Mouse (Mus musculus): ENCODE data around the gene Sema7a. TPM values are rescaled to one million over a fixed set of nuclear protein-coding genes. Genes with fewer than 3 reads are reported as not detected.
A peak's percentile ranks its signal among the peaks of the same experiment; 100 is the strongest.

The Sema7a gene
- polyA plus RNA-seq (2016; fragmentation: Nextera tagmentation; extraction: Ambion mirVana): 0.71 and 1.6 TPM in 2 replicates

GRCm38 (mm10) chr9:57939431-57940348, at the start of gene Sema7a:
TSS of gene Sema7a (plus strand) at chr9:57940112.
- peaks cover 36% of the 10 kb centered on the region for H3K4me1 ChIP-seq (replicated peaks)
- H3K36me3 ChIP-seq: no peaks in the 10 kb centered on the region
- H3K27ac ChIP-seq: peak within 1 kb of the TSS; percentile 89
- no peaks in the 10 kb centered on the region for H3K9me3 ChIP-seq
- peak within 1 kb of the TSS; percentile 83 for H3K4me3 ChIP-seq
- H3K27me3 ChIP-seq (ENCODE audit: insufficient read depth, poor library complexity, severe bottlenecking): peaks cover 83% of the 10 kb centered on the region
- peak; percentile 84 for DNase-seq (ENCODE audit: low spot score)
- WGBS: 1% methylated on average over 60 of the region's 60 CpGs

DNA sequence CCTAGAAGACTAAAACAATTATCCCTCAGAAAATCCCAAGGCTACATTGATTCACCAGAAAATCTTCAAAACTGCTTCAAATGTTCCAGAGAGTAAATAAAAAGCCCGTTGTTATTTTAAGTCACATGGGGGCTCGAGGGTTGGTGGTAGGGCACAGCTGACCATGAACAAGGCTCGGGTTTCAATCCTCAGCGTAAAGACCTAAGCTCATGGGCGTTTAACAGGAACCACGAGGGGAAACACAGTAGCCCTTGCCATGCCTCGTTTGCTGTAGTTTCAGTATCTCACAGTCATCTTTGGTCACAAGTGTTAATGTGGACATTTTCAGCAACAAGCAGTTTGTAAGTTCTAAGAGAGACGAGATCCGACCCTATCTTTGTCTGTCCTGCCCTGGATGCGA, 39.4 kb upstream of the Sema7a start:
- WGBS: 53% methylated on average over 10 of the region's 10 CpGs
- DNase-seq (ENCODE audit: low spot score): no peak
- Histone ChIP-seq H3K9me3 (no peaks in the 10 kb centered on the region), H3K4me1 (replicated peaks) (peaks cover 25% of the 10 kb centered on the region), H3K4me3 (no peak overlapping the region), H3K27ac (peak overlapping the region; percentile 64; the same call in 1 of the 2 replicates), H3K36me3 (no peaks in the 10 kb centered on the region), H3K27me3 (ENCODE audit: insufficient read depth, poor library complexity, severe bottlenecking) (no peaks in the 10 kb centered on the region)

DNA sequence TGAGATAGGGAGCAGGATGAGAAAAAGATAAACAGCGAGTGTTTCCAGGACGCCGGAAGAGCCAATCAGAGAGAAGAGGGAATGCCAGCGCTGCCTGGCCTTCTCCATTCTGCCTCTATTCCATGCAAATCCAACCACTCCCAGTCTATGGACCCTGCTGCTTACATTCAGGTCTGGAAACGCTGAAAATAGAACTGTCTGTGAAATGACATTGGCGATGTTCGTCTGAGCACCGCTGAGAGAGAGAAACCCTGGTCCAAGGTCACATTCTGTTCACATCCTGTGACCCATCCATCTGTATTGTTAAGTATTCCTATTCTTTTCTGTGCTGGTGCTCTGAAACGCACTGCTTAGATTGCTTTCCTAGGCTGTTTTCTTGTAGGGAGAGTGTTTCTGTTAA, 38.7 kb upstream of the Sema7a start:
- no peaks in the 10 kb centered on the region for H3K9me3 ChIP-seq
- H3K36me3 ChIP-seq: no peaks in the 10 kb centered on the region
- 22% methylated on average over 9 of the region's 9 CpGs for WGBS
- peaks cover 25% of the 10 kb centered on the region for H3K4me1 ChIP-seq (replicated peaks)
- H3K27me3 ChIP-seq (ENCODE audit: insufficient read depth, poor library complexity, severe bottlenecking): no peaks in the 10 kb centered on the region
- peak overlapping the region; percentile 64 for H3K27ac ChIP-seq
- peak; percentile 15 for DNase-seq (ENCODE audit: low spot score)
- peak overlapping the region; percentile 3; the same call in 1 of the 2 replicates for H3K4me3 ChIP-seq

DNA sequence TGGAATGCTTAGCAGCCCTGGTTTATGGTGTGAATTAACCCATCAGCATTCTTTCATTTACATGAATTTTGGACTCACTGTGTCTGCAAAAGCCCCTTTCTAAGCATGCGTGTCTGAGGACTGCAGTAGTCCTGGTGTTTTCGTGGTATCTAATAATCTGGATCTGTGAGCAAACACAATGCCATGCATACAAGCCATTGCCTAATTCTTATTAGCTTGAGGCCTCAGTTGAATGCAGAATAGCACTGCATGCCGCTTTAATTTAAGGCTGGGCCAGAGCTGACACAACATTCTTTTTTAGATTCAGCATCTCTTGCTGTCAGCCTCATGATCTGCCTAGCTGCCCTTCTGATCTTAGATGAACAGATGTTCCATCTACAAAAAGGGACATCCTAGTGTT, 38.3 kb upstream of the Sema7a start:
- peak; percentile 5 for DNase-seq (ENCODE audit: low spot score)
- H3K27ac ChIP-seq: peak overlapping the region; percentile 64
- peaks cover 25% of the 10 kb centered on the region for H3K4me1 ChIP-seq (replicated peaks)
- WGBS: 54% methylated on average over 3 of the region's 3 CpGs
- H3K4me3 ChIP-seq: peak overlapping the region; percentile 3; the same call in 1 of the 2 replicates
- H3K36me3 ChIP-seq: no peaks in the 10 kb centered on the region
- no peaks in the 10 kb centered on the region for H3K27me3 ChIP-seq (ENCODE audit: insufficient read depth, poor library complexity, severe bottlenecking)
- no peaks in the 10 kb centered on the region for H3K9me3 ChIP-seq

DNA sequence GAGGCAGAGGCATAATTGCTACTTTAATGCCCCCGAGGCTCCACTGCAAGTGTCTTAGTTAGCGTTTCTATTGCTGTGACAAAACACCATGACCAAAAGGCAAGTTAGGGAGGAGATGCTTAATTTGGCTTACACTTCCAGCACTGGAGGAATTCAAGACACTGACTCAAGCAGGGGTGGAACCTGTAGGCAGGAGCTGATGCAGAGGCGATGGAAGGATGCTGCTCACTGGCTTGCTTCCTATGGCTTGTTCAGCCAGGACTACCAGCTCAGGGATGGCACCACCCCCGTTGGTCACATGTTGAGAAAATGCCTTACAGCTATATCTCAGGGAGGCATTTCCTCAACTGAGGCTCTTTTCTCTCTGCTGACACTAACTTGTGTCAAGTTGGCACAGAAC, 37.8 kb upstream of the Sema7a start:
- no peaks in the 10 kb centered on the region for H3K9me3 ChIP-seq
- no peaks in the 10 kb centered on the region for H3K36me3 ChIP-seq
- H3K27me3 ChIP-seq (ENCODE audit: insufficient read depth, poor library complexity, severe bottlenecking): no peaks in the 10 kb centered on the region
- DNase-seq (ENCODE audit: low spot score): no peak
- H3K4me3 ChIP-seq: no peak overlapping the region
- H3K4me1 ChIP-seq (replicated peaks): peaks cover 25% of the 10 kb centered on the region
- 73% methylated on average over 4 of the region's 4 CpGs for WGBS
- H3K27ac ChIP-seq: peak overlapping the region; percentile 64; the same call in 1 of the 2 replicates

DNA sequence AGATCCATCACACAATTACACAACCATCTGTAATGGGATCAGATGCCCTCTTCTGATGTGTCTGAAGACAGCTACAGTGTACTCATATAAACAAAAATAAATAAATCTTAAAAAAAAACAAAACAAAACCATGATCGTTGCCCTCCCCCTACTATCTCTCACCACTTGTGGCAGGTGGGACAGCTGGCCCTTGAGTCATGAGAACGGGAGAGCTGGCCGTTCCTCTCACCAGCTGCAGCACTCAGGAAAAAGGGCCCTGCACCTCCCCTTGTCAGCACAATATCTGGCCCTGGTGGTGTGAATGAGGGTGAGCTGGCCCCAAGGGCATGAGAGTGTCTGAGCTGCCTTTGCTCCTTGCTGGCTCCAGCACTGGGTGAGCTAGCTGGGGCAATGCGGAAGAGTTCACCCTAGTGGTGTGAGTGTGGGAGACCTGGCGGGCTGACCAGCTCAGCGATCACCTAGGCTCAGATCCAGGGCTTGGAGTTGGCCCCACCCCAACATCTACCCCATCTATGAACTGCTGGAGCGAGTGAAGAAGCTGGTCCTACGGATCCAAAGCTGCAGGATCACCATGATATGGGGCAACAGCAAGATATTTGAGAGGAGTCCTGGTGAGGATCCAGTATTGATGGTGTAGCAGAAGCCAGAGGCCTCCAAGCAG, 36.2 kb upstream of the Sema7a start:
- 78% methylated on average over 8 of the region's 8 CpGs for WGBS
- no peak for DNase-seq (ENCODE audit: low spot score)

DNA sequence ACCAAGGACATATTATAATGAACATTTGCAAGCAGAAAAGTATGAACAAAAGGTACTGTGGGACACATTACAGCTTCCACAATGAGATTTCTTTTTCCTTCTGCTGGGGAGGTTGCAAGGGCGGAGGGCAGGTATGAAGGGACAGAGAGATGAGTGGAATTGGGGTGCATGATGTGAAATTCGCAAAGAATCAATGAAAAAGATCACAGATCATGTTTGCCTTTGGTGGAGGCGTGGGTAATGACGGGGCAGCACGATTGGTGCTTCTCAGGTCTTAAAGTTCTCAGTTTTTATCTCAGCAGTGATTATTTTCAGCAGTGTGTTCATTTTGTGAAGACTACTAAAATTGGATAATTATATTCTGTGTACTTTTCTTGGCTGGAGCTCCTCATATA, 35.7 kb upstream of the Sema7a start:
- Histone ChIP-seq H3K4me1 (replicated peaks) (peaks cover 25% of the 10 kb centered on the region), H3K4me3 (no peak overlapping the region), H3K36me3 (no peaks in the 10 kb centered on the region), H3K9me3 (no peaks in the 10 kb centered on the region), H3K27ac (no peak overlapping the region), H3K27me3 (ENCODE audit: insufficient read depth, poor library complexity, severe bottlenecking) (no peaks in the 10 kb centered on the region)
- no peak for DNase-seq (ENCODE audit: low spot score)
- 93% methylated on average over 5 of the region's 5 CpGs for WGBS

More for the DNA sequence above, 36.2 kb upstream of the Sema7a start:
- Histone ChIP-seq H3K27me3 (ENCODE audit: insufficient read depth, poor library complexity, severe bottlenecking) (no peaks in the 10 kb centered on the region), H3K9me3 (no peaks in the 10 kb centered on the region), H3K4me3 (no peak overlapping the region), H3K4me1 (replicated peaks) (peaks cover 25% of the 10 kb centered on the region), H3K27ac (no peak overlapping the region), H3K36me3 (no peaks in the 10 kb centered on the region)

GRCm38 (mm10) chr9:57907206-57907605, 32.7 kb upstream of the Sema7a start:
- Histone ChIP-seq H3K27me3 (ENCODE audit: insufficient read depth, poor library complexity, severe bottlenecking) (no peaks in the 10 kb centered on the region), H3K4me3 (no peak overlapping the region), H3K36me3 (no peaks in the 10 kb centered on the region), H3K27ac (no peak overlapping the region), H3K9me3 (no peaks in the 10 kb centered on the region), H3K4me1 (replicated peaks) (peaks cover 23% of the 10 kb centered on the region)
- 80% methylated on average over 6 of the region's 6 CpGs for WGBS
- DNase-seq (ENCODE audit: low spot score): no peak

- H3K9me3 ChIP-seq: no peaks in the 10 kb centered on the region
- H3K4me3 ChIP-seq: peak within 1 kb of the TSS; percentile 82
- WGBS: under 1% methylated on average over 47 of the region's 47 CpGs
- peaks cover 18% of the 10 kb centered on the region for H3K4me1 ChIP-seq (replicated peaks)
- 0 out of 2 replicates have a peak, but pooled peaks cover 10% of the 10 kb centered on the region for H3K36me3 ChIP-seq
- H3K27ac ChIP-seq: peak within 1 kb of the TSS; percentile 94
- DNase-seq (ENCODE audit: low spot score): peak; percentile 92
- no peaks in the 10 kb centered on the region for H3K27me3 ChIP-seq (ENCODE audit: insufficient read depth, poor library complexity, severe bottlenecking)
These were observed 29.4 kb upstream of the Sema7a start, which contains the start of gene Ubl7 for GRCm38 (mm10) chr9:57910254-57911160. TSS of gene Ubl7 (plus strand) at chr9:57910979.

GRCm38 (mm10) chr9:57912571-57912970, 27.3 kb upstream of the Sema7a start:
- H3K4me1 ChIP-seq (replicated peaks): peaks cover 18% of the 10 kb centered on the region
- no peaks in the 10 kb centered on the region for H3K9me3 ChIP-seq
- DNase-seq (ENCODE audit: low spot score): no peak
- H3K27ac ChIP-seq: no peak overlapping the region
- 0 out of 2 replicates have a peak, but pooled peaks cover 14% of the 10 kb centered on the region for H3K36me3 ChIP-seq
- H3K27me3 ChIP-seq (ENCODE audit: insufficient read depth, poor library complexity, severe bottlenecking): no peaks in the 10 kb centered on the region
- H3K4me3 ChIP-seq: no peak overlapping the region
- WGBS: 89% methylated on average over 5 of the region's 5 CpGs

DNA sequence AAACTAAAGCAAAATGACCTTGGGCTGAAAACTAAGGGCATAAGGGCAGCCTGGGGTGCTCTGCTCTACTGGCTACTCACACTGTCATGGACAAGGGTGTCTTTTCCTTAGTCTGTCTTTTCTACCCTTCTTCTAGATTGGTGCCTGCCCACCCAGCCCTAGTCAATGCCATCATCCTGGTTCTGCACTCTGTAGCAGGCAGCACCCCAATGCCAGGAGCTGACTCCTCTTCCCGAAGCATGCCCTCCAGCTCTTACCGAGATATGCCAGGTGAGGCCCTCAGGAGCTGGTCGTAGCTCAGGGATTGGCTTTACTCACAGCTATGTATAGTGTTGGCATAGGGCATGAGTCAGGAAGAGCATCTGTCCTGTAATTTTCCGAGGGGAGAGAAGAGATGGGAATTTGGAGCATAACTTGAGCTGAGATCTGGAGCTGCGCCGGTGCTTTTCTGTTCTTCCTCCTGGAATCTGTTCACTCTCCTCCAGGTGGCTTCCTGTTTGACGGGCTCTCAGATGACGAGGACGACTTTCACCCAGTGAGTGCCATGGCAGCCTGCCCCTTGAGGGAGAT, 18.3 kb upstream of the Sema7a start:
- no peak for DNase-seq (ENCODE audit: low spot score)
- no peaks in the 10 kb centered on the region for H3K9me3 ChIP-seq
- H3K27ac ChIP-seq: no peak overlapping the region
- H3K27me3 ChIP-seq (ENCODE audit: insufficient read depth, poor library complexity, severe bottlenecking): no peaks in the 10 kb centered on the region
- no peak overlapping the region for H3K4me3 ChIP-seq
- H3K4me1 ChIP-seq (replicated peaks): no peaks in the 10 kb centered on the region
- H3K36me3 ChIP-seq: peaks cover 73% of the 10 kb centered on the region
- WGBS: 90% methylated on average over 9 of the region's 9 CpGs

DNA sequence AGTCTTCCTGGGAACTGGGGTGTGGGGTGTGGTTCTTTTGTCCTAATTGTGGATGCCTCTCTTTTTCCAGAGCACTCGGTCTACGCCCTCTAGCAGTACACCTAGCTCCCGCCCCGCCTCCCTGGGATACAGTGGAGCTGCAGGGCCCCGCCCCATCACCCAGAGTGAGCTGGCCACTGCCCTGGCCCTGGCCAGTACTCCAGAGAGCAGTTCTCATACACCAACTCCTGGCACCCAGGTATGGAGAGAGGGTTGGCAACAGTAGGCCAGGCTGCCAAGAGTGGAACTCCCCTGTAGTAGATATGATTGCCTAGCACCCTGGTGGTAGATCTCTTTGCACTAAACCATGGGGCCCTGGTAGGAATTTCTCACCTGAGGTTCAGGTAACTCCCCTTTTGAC, 17.5 kb upstream of the Sema7a start:
- Histone ChIP-seq H3K36me3 (peaks cover 80% of the 10 kb centered on the region), H3K27ac (no peak overlapping the region), H3K4me1 (replicated peaks) (no peaks in the 10 kb centered on the region), H3K4me3 (no peak overlapping the region), H3K9me3 (no peaks in the 10 kb centered on the region), H3K27me3 (ENCODE audit: insufficient read depth, poor library complexity, severe bottlenecking) (no peaks in the 10 kb centered on the region)
- WGBS: 93% methylated on average over 5 of the region's 5 CpGs
- DNase-seq (ENCODE audit: low spot score): no peak

Data from hindbrain, embryonic 10.5 days (tissue).